Mouse (Mus musculus): ENCODE data around the gene Trmt2b. TPM values are rescaled to one million over a fixed set of nuclear protein-coding genes. Genes with fewer than 3 reads are reported as not detected.

Gene Trmt2b
- polyA plus RNA-seq, 1 experiment: 11.8 TPM

- 96% methylated on average over 3 of the region's 3 CpGs for WGBS
- Histone ChIP-seq H3K27me3 (ENCODE audit: control insufficient read depth, insufficient read depth, low read length) (no peaks in the 10 kb centered on the region), H3K27ac (ENCODE audit: control insufficient read depth, insufficient read depth, low read length) (no peak overlapping the region), H3K4me1 (replicated peaks; ENCODE audit: control insufficient read depth, insufficient read depth, low read length) (peaks cover 3% of the 10 kb centered on the region), H3K36me3 (ENCODE audit: control insufficient read depth, insufficient read depth, low read length) (no peaks in the 10 kb centered on the region), H3K4me3 (ENCODE audit: control insufficient read depth, insufficient read depth, low read length) (no peak overlapping the region)
- TF ChIP-seq POLR2A (IDR thresholded peaks at IDR 0.05; ENCODE audit: control insufficient read depth, extremely low read depth, insufficient read depth, low read length, poor library complexity) (no peak), CTCF (IDR thresholded peaks at IDR 0.05; ENCODE audit: borderline replicate concordance, control insufficient read depth, extremely low read depth, insufficient read depth, low read length, poor library complexity) (no peak)
- no peak for DNase-seq
These were observed 3.7 kb upstream of the Trmt2b start for GRCm38 (mm10) chrX:134280531-134280930.

GRCm38 (mm10) chrX:134275715-134276114 is 1.1 kb downstream of the Trmt2b start:
- Histone ChIP-seq H3K4me3 (ENCODE audit: control insufficient read depth, insufficient read depth, low read length) (no peak overlapping the region), H3K36me3 (ENCODE audit: control insufficient read depth, insufficient read depth, low read length) (no peaks in the 10 kb centered on the region), H3K4me1 (replicated peaks; ENCODE audit: control insufficient read depth, insufficient read depth, low read length) (peaks cover 4% of the 10 kb centered on the region), H3K27me3 (ENCODE audit: control insufficient read depth, insufficient read depth, low read length) (no peaks in the 10 kb centered on the region), H3K27ac (ENCODE audit: control insufficient read depth, insufficient read depth, low read length) (no peak overlapping the region)
- whole genome bisulfite sequencing: 36% methylated on average over 6 of the region's 6 CpGs
- DNase-seq: no peak
- TF ChIP-seq POLR2A (IDR thresholded peaks at IDR 0.05; ENCODE audit: control insufficient read depth, extremely low read depth, insufficient read depth, low read length, poor library complexity) (no peak), CTCF (IDR thresholded peaks at IDR 0.05; ENCODE audit: borderline replicate concordance, control insufficient read depth, extremely low read depth, insufficient read depth, low read length, poor library complexity) (no peak)

GRCm38 (mm10) chrX:134262129-134262528 is 14.7 kb downstream of the Trmt2b start:
- Histone ChIP-seq H3K27me3 (ENCODE audit: control insufficient read depth, insufficient read depth, low read length) (no peaks in the 10 kb centered on the region), H3K36me3 (ENCODE audit: control insufficient read depth, insufficient read depth, low read length) (peaks cover 17% of the 10 kb centered on the region; the same call in 1 of the 2 replicates), H3K4me1 (replicated peaks; ENCODE audit: control insufficient read depth, insufficient read depth, low read length) (no peaks in the 10 kb centered on the region), H3K4me3 (ENCODE audit: control insufficient read depth, insufficient read depth, low read length) (no peak overlapping the region), H3K27ac (ENCODE audit: control insufficient read depth, insufficient read depth, low read length) (no peak overlapping the region)
- 96% methylated on average over 11 of the region's 11 CpGs for WGBS
- no peak for DNase-seq
- TF ChIP-seq POLR2A (IDR thresholded peaks at IDR 0.05; ENCODE audit: control insufficient read depth, extremely low read depth, insufficient read depth, low read length, poor library complexity): no peak
- no peak for TF ChIP-seq CTCF (IDR thresholded peaks at IDR 0.05; ENCODE audit: borderline replicate concordance, control insufficient read depth, extremely low read depth, insufficient read depth, low read length, poor library complexity)

GRCm38 (mm10) chrX:134261191-134261590 is 15.6 kb downstream of the Trmt2b start:
- Histone ChIP-seq H3K4me3 (ENCODE audit: control insufficient read depth, insufficient read depth, low read length) (no peak overlapping the region), H3K4me1 (replicated peaks; ENCODE audit: control insufficient read depth, insufficient read depth, low read length) (no peaks in the 10 kb centered on the region), H3K36me3 (ENCODE audit: control insufficient read depth, insufficient read depth, low read length) (peaks cover 17% of the 10 kb centered on the region; the same call in 1 of the 2 replicates), H3K27me3 (ENCODE audit: control insufficient read depth, insufficient read depth, low read length) (no peaks in the 10 kb centered on the region), H3K27ac (ENCODE audit: control insufficient read depth, insufficient read depth, low read length) (no peak overlapping the region)
- DNase-seq: no peak
- TF ChIP-seq CTCF (IDR thresholded peaks at IDR 0.05; ENCODE audit: borderline replicate concordance, control insufficient read depth, extremely low read depth, insufficient read depth, low read length, poor library complexity): no peak
- TF ChIP-seq POLR2A (IDR thresholded peaks at IDR 0.05; ENCODE audit: control insufficient read depth, extremely low read depth, insufficient read depth, low read length, poor library complexity): no peak
- 91% methylated on average over 5 of the region's 5 CpGs for WGBS

- no peak for DNase-seq
- no peaks in the 10 kb centered on the region for H3K36me3 ChIP-seq (ENCODE audit: control insufficient read depth, insufficient read depth, low read length)
- H3K4me1 ChIP-seq (replicated peaks; ENCODE audit: control insufficient read depth, insufficient read depth, low read length): no peaks in the 10 kb centered on the region
- 95% methylated on average over 2 of the region's 2 CpGs for WGBS
- H3K4me3 ChIP-seq (ENCODE audit: control insufficient read depth, insufficient read depth, low read length): no peak overlapping the region
- no peaks in the 10 kb centered on the region for H3K27me3 ChIP-seq (ENCODE audit: control insufficient read depth, insufficient read depth, low read length)
- no peak overlapping the region for H3K27ac ChIP-seq (ENCODE audit: control insufficient read depth, insufficient read depth, low read length)
- TF ChIP-seq POLR2A (IDR thresholded peaks at IDR 0.05; ENCODE audit: control insufficient read depth, extremely low read depth, insufficient read depth, low read length, poor library complexity) (no peak), CTCF (IDR thresholded peaks at IDR 0.05; ENCODE audit: borderline replicate concordance, control insufficient read depth, extremely low read depth, insufficient read depth, low read length, poor library complexity) (no peak)
These were observed 28.6 kb downstream of the Trmt2b start for GRCm38 (mm10) chrX:134248202-134248601.

GRCm38 (mm10) chrX:134245946-134246345 is 30.8 kb downstream of the Trmt2b start:
- WGBS: 98% methylated on average over 10 of the region's 10 CpGs
- TF ChIP-seq CTCF (IDR thresholded peaks at IDR 0.05; ENCODE audit: borderline replicate concordance, control insufficient read depth, extremely low read depth, insufficient read depth, low read length, poor library complexity): no peak
- no peak for TF ChIP-seq POLR2A (IDR thresholded peaks at IDR 0.05; ENCODE audit: control insufficient read depth, extremely low read depth, insufficient read depth, low read length, poor library complexity)
- H3K36me3 ChIP-seq (ENCODE audit: control insufficient read depth, insufficient read depth, low read length): no peaks in the 10 kb centered on the region; the same call in 1 of the 2 replicates
- H3K27me3 ChIP-seq (ENCODE audit: control insufficient read depth, insufficient read depth, low read length): no peaks in the 10 kb centered on the region
- no peak overlapping the region for H3K4me3 ChIP-seq (ENCODE audit: control insufficient read depth, insufficient read depth, low read length)
- no peaks in the 10 kb centered on the region for H3K4me1 ChIP-seq (replicated peaks; ENCODE audit: control insufficient read depth, insufficient read depth, low read length)
- DNase-seq: no peak
- no peak overlapping the region for H3K27ac ChIP-seq (ENCODE audit: control insufficient read depth, insufficient read depth, low read length)

GRCm38 (mm10) chrX:134238266-134238665 is 38.5 kb downstream of the Trmt2b start:
- 0 out of 2 replicates have a peak overlapping the region, but pooled peaks have one; percentile 22 for H3K27ac ChIP-seq (ENCODE audit: control insufficient read depth, insufficient read depth, low read length)
- TF ChIP-seq POLR2A (IDR thresholded peaks at IDR 0.05; ENCODE audit: control insufficient read depth, extremely low read depth, insufficient read depth, low read length, poor library complexity) (no peak), CTCF (IDR thresholded peaks at IDR 0.05; ENCODE audit: borderline replicate concordance, control insufficient read depth, extremely low read depth, insufficient read depth, low read length, poor library complexity) (no peak)
- H3K36me3 ChIP-seq (ENCODE audit: control insufficient read depth, insufficient read depth, low read length): peaks cover 11% of the 10 kb centered on the region; the same call in 1 of the 2 replicates
- no peak overlapping the region for H3K4me3 ChIP-seq (ENCODE audit: control insufficient read depth, insufficient read depth, low read length)
- no peaks in the 10 kb centered on the region; the same call in 1 of the 2 replicates for H3K4me1 ChIP-seq (replicated peaks; ENCODE audit: control insufficient read depth, insufficient read depth, low read length)
- H3K27me3 ChIP-seq (ENCODE audit: control insufficient read depth, insufficient read depth, low read length): no peaks in the 10 kb centered on the region
- 44% methylated on average over 10 of the region's 10 CpGs for WGBS
- peak; percentile 2 for DNase-seq
